Mouse (Mus musculus) spleen, adult 18-20 months (tissue): ENCODE measurements around the gene Ints1.
A peak's percentile ranks its signal among the peaks of the same experiment; 100 is the strongest.
"Not testable (repeated sequence)": the region's sequence is repeated elsewhere in the genome, so short reads cannot be mapped to it uniquely, and the experiment has no call there.

Source experiments
- DNase-seq, 2 experiments: peaks; one replicate each; pipeline ENCODE4 v3.0.0; 2022; ENCODE audit warnings: mixed read lengths in 2 of 2

The Ints1 gene

DNA sequence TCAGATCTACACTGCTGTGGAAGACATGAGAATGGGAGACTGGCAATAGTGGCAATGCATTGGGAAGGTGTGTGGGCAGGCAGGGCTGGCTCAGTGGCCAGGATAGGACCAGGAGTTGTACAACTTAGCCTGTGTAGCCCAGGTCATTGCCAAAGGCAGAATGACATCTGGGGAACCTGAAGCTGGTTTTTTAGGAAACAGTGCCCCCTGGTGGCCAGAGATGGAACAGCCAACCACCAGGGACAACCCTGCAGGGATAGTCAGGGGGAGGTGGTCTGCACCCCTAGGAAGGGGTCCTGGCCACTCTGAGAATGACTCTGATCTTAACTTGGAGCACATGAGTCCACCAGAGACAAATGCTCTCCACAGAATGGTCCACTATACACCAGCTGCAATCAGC is 24.9 kb downstream of the Ints1 start:
- DNase-seq: peak; percentile 26 to 64

DNA sequence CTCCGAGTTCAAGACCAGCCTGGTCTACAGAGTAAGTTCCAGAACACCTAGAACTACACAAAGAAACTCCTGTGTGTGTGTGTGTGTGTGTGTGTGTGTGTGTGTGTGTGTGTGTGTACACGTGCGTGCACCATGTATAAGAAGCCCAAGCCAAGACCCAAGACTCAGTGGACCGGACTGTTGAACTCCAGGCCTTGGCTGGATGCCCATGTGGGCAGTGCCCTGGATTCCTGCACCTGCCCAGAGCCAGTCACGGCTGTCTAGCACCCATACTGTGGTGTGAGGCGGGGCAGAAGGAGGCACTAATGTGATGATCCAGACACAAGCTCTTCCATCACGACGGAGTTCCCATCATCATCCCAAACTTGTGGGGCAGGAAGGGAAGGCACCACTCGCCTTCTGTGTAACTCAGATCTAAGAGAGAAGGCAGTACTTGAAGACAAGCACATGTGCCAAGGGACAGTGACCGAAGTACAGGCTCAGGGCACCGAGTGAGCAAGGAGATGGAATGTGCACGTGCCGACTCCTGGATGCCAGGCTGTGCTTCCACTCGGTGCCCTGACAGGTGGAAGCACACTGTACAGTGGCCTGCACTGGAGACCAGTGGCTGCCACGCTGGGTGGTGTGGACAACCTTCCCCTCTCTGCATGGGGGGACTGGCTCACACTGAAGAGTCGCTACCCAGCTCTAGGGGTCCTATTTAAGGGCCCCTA is 25.9 kb downstream of the Ints1 start:
- DNase-seq: no peak

- peak in 1 of 2 experiments; percentile 50 for DNase-seq
Observed at GRCm38 (mm10) chr5:139745771-139746170, 29.7 kb downstream of the Ints1 start.

DNA sequence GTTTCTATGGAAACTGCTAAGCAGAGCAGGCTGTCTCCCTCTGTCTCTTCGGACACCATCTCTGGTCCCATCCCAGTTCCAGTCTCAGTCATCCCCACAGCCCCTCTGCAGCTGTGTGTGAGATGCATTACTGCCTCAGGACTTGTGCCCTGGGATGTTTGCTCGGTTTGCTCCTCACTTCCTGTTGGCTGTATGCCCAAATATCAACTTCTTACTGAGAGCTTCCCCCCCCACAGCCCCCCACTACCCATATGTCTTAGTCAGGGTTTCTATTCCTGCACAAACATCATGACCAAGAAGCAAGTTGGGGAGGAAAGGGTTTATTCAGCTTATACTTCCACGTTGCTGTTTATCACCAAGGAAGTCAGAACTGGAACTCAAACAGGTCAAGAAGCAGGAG is 32.8 kb downstream of the Ints1 start:
- DNase-seq: not testable (repeated sequence)

DNA sequence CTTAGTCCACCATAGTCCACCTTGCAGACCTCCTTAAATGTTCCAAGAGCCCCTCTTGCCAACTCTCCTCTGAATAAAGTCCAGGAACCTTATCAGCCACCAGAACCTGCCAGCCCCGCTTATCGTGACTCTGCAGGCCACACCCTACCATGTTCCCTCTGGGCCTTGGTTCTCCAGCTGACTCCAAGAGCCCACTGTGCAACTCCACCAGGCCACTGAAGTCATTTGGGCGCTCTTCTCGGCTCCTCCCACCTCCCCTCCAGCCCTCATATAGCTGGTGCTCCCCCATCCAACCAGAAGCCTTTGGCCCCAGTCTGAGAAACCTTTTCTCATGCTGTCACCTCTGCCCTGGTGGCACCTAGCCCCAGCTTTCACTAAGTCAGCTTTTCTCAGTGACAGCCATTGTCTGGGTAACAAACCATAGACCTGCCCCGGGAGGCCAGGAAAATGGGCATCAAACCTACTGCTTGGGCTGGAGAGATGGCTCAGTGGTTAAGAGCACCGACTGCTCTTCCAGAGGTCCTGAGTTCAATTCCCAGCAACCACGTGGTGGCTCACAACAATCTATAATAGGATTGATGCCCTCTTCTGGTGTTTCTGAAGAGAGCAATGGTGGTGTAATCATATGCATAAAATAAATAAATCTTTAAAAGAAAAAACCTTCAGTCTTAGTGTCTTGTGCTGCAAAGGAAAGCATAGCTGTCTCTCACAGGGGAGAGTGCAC is 36.7 kb downstream of the Ints1 start:
- DNase-seq: no peak

DNA sequence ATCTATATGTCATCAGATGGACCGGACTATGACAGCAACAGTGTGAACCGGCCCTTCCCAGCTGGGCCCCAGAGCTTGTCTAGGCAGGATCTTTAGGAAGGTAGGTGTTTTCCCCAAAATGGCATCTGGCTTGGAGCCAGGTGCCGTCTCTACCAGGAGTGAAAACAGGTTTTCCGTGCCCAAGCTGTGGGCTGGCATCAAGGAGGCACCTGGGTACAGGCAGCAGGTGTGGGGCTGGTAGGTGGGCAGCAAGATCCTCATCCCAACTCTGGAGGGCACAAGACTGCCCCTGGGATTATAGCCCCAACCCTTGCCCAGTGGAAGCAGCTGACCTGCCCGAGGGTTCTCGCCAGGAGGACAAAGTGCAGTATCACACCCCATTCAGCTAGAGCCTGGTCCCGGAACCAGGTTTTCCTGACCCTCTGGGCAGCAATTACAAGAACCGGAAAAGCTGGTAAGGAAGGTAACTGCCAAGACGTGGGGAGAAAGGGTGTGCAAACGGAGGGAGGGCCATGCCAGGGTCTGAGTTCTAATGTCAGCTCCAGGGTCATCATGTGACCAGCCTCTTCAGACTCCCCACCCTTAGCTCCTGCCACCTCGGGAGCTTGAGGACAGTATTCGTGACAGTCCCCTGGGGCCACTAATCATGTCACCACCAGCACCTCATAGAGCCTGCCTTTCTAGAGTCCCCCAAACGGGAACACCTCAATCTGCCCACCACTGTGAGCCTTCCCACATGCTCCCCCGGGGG is 37.5 kb downstream of the Ints1 start:
- DNase-seq: no peak

DNA sequence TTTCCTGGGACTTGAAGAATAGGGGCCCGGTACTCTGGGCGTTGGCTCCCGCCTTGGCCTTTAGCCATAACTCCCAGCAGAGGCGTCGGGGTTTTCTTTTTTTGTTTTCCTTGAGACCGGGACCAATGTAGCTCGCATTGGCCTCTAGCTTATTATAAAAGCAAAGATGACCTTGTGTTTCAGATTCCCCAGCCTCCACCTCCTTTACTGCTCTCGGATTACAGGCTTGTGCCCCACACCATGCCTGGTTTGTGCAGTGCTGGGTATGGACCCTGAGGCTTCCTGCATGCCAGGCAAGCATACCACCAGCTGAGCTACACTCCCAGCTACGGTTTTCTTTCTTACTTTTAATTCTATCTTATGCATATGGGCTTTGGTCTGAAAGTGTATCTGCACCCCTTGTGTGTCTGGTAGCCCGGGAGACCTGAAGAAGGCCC is 39.0 kb downstream of the Ints1 start:
- DNase-seq: no peak

DNA sequence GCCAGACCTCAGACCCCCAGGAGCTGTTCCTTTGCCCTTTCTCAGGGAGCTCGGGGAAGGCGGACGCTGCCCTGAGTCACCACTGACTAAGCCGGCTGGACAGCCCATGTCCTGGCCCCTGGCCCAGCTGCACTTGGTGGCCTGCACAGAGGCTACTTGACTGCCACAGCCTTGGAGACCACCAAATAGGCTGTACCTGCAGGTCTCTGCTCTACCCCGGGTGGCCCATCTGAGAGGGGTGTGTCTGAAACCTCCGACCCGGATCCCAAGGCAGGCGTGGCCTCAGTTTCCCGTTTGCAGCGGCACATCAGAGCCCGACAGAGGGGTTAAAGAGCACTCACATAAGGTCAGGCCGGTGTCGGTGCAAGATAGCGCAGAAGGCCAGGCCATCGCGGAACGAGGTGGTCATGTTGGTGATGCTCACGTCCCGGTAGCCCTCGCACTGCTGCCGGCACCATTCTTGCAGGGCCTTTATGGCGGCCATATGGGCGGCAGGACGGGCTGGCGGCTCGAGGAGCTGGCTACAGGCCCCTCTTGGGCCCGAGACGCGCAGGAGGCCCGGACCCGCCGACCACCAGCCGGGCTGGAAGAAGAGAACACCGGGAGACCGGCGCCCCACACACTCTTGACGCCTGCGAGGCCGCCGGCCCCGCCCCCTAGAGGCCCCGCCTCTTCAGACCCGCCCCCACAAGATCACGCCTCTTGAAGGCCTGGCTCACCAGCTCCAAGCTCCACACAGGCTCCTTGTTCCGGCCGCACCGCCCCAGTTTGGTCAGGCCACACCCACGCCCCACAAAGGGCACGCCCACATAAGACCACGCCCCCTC is 39.6 kb downstream of the Ints1 start, which contains the start of gene Micall2:
TSS of gene Micall2 (minus strand) at position 660 of the 827 bp plus-strand sequence.
- DNase-seq: peak; percentile 79 to 83

- no peak for DNase-seq
Observed at GRCm38 (mm10) chr5:139734746-139735145, 40.7 kb downstream of the Ints1 start.

- DNase-seq: no peak
Observed at GRCm38 (mm10) chr5:139734016-139734415, 41.5 kb downstream of the Ints1 start.

- DNase-seq: no peak
Observed at GRCm38 (mm10) chr5:139732634-139733107, 42.8 kb downstream of the Ints1 start.

- no peak for DNase-seq
Observed at GRCm38 (mm10) chr5:139730712-139731486, 44.6 kb downstream of the Ints1 start.

GRCm38 (mm10) chr5:139727261-139727660 is 48.2 kb downstream of the Ints1 start:
- DNase-seq: no peak

- no peak for DNase-seq
Observed at GRCm38 (mm10) chr5:139726186-139726585, 49.3 kb downstream of the Ints1 start.

DNA sequence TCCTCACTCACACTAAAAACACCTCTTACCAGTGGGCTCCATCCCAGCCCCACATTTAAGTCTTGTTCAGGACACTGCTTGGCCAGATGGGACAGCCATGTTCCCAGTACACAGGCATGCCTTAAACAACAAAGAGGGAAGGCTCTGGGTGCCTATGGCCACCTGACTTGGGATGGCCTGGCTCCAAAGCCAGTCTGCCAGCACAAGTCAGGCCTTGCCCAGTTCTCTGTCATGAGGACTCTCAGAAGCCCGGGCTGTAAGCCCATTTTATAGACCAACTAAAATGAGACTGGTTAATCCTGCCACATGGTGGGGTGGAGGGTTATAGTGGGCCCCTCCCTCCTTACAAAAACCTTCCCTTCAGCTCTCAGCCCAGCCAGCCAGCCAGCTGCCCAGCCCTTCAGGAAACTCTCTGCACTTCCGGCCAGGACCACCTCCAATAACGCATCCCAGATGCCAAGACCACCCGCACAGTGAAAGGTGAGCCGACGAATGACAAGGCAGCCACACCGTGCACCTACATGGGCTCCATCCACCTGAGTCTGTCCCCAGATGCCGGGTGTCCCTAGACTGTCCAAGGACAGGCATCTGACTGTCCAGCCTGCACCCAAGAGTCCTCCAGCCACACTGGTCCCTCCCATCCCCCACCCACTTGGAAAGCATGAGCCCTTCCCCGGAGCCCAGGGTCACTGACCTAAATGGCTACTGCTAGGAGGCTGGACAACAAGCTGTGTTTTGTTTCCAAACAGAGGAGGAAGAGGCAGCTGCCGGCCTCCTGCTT is 50.9 kb downstream of the Ints1 start:
- DNase-seq: no peak

DNA sequence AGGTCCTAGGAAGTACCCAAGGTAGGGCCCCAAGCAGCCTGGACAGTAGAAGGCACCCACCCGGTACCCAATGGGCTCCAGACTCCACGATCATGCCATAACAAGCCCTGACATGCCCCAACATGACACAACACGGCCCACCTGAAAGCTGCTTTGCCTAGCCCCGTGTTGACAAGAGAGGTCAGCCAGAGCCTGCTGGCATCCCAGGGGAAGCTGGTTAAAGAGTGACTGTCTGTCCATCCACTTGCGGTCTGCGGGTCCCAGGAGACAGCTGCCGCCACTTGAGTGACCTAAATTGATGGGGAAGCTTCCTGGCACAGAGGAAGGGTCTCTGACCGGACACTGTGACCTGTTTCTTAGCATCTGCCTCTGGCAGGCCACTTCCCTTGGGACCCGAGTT is 52.4 kb downstream of the Ints1 start:
- DNase-seq: no peak

GRCm38 (mm10) chr5:139722709-139723108 is 52.8 kb downstream of the Ints1 start:
- no peak for DNase-seq

GRCm38 (mm10) chr5:139718949-139719348 is 56.5 kb downstream of the Ints1 start:
- DNase-seq: no peak

DNA sequence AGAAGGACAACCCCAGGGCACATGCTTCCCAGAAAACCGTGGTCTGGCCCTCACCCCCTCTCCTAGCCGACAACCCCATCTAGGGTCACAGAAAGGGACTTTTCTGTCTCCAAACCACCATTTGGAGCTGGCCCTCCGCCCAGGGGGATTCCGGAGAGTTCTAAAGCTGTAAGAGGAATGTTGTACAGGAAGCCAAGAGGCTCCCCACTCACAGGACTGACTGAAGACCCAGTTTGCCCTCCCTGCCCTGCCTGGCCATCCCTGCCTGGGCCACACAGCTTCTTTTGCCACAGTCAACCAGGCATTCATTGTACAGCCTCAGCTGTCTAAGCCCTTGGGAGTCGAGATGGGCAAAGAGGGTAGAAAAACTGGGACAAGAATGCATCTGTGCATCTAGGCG is 56.9 kb downstream of the Ints1 start:
- peak in 1 of 2 experiments; percentile 9 for DNase-seq

GRCm38 (mm10) chr5:139717723-139718122 is 57.8 kb downstream of the Ints1 start:
- DNase-seq: peak in 1 of 2 experiments; percentile 39

DNA sequence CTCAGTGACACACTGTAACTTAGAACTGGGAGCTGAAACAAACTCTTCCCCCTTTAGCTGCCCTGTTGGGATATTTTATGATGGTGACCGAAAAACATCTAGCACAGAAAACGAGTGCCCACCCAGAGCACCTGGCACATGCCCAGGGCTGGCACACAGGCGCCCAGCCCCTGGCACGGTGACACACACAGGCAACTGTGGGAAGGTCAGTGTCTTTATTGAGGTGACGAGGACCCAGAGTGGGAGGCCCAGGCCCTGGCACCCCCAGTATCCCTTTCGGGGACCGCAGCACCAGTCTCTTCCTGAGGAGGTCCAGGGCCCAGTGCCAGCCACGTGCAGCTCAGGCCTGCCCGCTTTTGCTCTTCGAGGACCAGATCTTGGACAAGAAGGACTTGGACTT is 69.0 kb downstream of the Ints1 start:
- no peak for DNase-seq
